Mouse (Mus musculus) liver, embryonic 14.5 days (tissue): ENCODE data around the gene Arfgef2.

ENCODE experiments used
- CTCF ChIP-seq: IDR thresholded peaks from 2 replicates; pipeline ENCODE4 v1.5.1; 2016; ENCODE audit warnings: antibody characterized with exemption, low read depth, control low read depth
- EP300 ChIP-seq: IDR thresholded peaks from 2 replicates; pipeline ENCODE4 v1.6.1; 2016; ENCODE audit warnings: antibody characterized with exemption, low read depth

DNA sequence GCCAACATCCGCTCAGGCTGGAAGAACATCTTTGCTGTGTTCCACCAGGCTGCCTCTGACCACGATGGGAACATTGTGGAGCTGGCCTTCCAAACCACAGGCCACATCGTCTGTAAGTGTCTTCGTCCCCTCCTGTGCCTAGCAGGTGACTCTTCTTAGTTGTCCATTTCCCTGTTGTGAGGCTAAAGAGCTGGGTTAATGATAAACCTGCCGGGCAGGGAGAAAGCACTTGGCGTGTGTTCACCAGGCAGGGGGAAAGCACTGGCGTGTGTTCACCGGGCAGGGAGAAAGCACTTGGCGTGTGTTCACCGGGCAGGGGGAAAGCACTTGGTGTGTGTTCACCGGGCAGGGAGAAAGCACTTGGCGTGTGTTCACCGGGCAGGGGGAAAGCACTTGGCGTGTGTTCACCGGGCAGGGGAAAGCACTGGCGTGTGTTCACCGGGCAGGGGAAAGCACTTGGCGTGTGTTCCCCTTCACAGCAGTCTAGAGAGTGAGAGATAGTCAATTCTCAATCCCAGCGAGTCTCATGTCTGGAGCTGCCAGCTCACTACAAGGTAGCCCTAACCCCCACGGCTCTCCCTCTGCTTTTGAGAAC is 65.0 kb downstream of the Arfgef2 start:
- TF ChIP-seq EP300 = no peak
- TF ChIP-seq CTCF = no peak
